Mouse (Mus musculus) brown adipose tissue, adult 24 weeks (tissue): ENCODE data around the gene Phactr2. TPM values are rescaled to one million over a fixed set of nuclear protein-coding genes. Genes with fewer than 3 reads are reported as not detected.
"Not testable (repeated sequence)": the region's sequence is repeated elsewhere in the genome, so short reads cannot be mapped to it uniquely, and the experiment has no call there.

Experiments
- H3K27ac ChIP-seq: fragments of 200-500 bp; replicated peaks from 2 replicates; pipeline ENCODE4 v1.5.1; 2012; ENCODE audit warnings: low read depth, mild to moderate bottlenecking, low read length
- H3K4me1 ChIP-seq: fragments of 200-500 bp; 2 replicates; pipeline ENCODE4 v1.6.1; 2012; ENCODE audit warnings: low read length, mixed read lengths; ENCODE audit not compliant: control insufficient read depth, insufficient read depth, insufficient read length
- H3K4me3 ChIP-seq: fragments of 200-500 bp; 2 replicates; pipeline ENCODE4 v1.5.1; 2012; ENCODE audit warnings: low read depth, mild to moderate bottlenecking, low read length, moderate library complexity; ENCODE audit not compliant: insufficient read depth
- polyA plus RNA-seq: library from polyadenylated mRNA; stranded (reverse); fragments of >200 nt; gene quantifications from 2 replicates; pipeline ENCODE4 v1.2.4, GENCODE M21; 2012; ENCODE audit not compliant: missing spikeins, insufficient read depth, insufficient read length

Phactr2 gene
- polyA plus RNA-seq, 1 experiment, result 15.3 TPM

GRCm38 (mm10) chr10:13470236-13470635, 4.0 kb downstream of the Phactr2 start:
- no peak overlapping the region for H3K27ac ChIP-seq
- H3K4me3 ChIP-seq, result no peak overlapping the region
- H3K4me1 ChIP-seq, result no peaks in the 10 kb centered on the region; the same call in 1 of the 2 replicates

DNA sequence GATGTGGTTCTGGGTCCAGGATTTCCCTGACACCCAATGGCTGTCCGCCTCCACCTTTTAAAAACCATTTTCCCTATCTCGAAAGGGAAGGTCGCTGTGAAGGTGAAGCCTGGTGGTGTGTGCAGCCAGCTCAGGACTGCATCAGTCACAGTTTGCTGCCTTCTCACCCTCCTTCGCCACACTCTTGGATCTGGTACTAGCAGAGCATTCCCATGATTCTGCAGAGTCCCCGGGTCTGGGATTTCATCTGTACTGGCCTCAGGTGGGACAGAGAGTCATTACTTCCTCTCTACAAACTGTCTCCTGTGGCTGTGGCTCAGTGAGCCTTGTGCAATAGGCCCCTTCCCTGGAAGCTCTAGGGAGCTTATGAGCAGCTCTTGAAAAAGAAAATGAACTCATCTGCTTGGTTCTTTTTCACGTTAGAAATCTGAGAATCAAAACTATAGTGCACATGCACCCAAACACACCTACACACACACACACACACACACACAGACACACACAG, 6.1 kb downstream of the Phactr2 start:
- H3K4me1 ChIP-seq, H3K4me3 ChIP-seq, H3K27ac ChIP-seq: not testable (repeated sequence)

DNA sequence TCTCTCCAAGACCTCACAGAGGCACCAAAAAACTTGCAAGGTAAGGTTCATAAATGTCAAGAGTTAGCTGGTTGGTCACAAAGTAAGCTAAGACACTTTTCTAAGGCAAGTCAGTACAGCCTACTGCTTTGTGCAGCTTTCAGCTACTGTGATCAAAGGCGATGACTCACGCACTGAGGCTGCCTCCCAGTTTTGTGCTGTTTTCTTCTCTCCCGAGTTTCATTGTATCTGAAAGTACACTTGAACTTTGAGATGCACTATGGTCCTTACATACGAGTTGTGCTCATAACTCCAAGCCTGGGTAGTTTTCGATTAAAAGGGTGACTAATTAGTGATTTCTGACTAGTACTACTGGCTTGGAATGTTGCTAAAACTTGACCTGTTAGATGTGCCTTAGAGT, 7.3 kb downstream of the Phactr2 start:
- no peak overlapping the region for H3K27ac ChIP-seq

GRCm38 (mm10) chr10:13464295-13464694, 9.9 kb downstream of the Phactr2 start:
- not testable (repeated sequence) for H3K27ac ChIP-seq, H3K4me1 ChIP-seq, H3K4me3 ChIP-seq

More for the DNA sequence above, 7.3 kb downstream of the Phactr2 start:
- Histone ChIP-seq H3K4me1 (no peaks in the 10 kb centered on the region), H3K4me3 (no peak overlapping the region)

GRCm38 (mm10) chr10:13453200-13453990, 20.8 kb downstream of the Phactr2 start:
- H3K27ac ChIP-seq, result no peak overlapping the region
- H3K4me3 ChIP-seq, result 0 out of 2 replicates have a peak overlapping the region, but pooled peaks have one; percentile 13
- no peaks in the 10 kb centered on the region for H3K4me1 ChIP-seq

DNA sequence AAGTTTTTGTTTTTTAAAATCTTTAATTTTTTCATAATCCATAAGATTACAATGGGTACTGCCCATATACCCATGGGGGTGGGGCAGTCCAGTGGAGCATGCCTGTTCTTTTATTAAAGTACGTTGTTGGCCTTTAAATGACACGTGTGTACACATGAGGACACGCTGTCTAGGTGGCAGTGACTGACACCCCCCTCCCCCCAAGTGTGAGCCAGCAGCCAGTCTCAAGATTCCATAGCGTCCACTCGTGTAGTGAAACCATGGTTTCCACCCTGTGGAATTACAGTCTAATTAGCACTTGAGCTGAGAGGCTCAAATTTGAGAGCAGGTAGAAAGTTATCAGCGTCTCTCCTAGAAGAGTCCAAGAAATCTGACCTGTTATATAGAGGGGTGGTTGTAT, 22.6 kb downstream of the Phactr2 start:
- H3K4me3 ChIP-seq, result no peak overlapping the region
- H3K4me1 ChIP-seq, result no peaks in the 10 kb centered on the region
- no peak overlapping the region for H3K27ac ChIP-seq

GRCm38 (mm10) chr10:13448283-13449045, 25.7 kb downstream of the Phactr2 start:
- H3K4me1 ChIP-seq, result no peaks in the 10 kb centered on the region
- H3K27ac ChIP-seq, result no peak overlapping the region
- no peak overlapping the region for H3K4me3 ChIP-seq

GRCm38 (mm10) chr10:13446791-13447249, 27.4 kb downstream of the Phactr2 start:
- H3K27ac ChIP-seq, result no peak overlapping the region
- H3K4me1 ChIP-seq, result no peaks in the 10 kb centered on the region
- no peak overlapping the region for H3K4me3 ChIP-seq

DNA sequence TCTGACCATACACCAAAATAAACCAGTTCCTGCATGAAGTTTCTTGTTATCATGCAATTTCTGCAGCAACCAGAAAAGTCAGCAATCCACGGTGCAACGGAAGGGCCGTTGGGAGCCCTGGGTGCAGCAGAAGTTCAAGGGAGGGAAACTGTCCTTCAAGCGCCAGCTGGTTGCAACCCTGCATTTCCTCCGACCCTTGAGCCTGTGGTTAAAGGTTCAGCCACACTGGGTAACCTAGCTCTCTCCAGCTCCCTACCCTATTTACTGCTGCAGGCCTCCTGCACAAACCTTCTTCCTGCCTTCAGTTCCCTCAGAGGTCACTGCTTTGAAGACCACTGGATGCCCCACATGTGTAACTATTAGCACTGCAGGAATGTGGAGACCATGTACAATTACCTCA, 30.0 kb downstream of the Phactr2 start:
- no peak overlapping the region for H3K4me3 ChIP-seq
- no peaks in the 10 kb centered on the region for H3K4me1 ChIP-seq
- H3K27ac ChIP-seq, result no peak overlapping the region

DNA sequence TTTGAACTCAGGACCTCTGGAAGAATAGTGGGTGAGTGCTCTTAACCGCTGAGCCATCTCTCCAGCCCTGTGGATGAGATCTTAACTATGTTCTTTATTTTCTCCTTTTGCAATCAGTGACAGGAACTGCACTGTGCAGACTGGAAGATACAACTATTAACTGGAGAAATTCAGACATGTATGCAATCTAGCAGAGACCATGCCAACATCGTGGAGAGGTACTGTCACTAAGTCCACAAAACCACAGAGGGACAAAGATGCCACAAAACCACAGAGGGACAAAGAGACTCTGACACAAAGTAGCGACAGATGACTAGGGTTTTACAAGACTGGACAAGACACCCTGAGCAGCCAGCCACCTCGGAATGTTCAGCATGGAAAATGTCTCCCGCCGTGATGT, 30.6 kb downstream of the Phactr2 start:
- H3K4me1 ChIP-seq, result no peaks in the 10 kb centered on the region
- no peak overlapping the region for H3K27ac ChIP-seq
- no peak overlapping the region for H3K4me3 ChIP-seq

- no peaks in the 10 kb centered on the region for H3K4me1 ChIP-seq
- H3K27ac ChIP-seq, result no peak overlapping the region
- no peak overlapping the region for H3K4me3 ChIP-seq
These were observed 33.9 kb downstream of the Phactr2 start for GRCm38 (mm10) chr10:13440292-13440691.

DNA sequence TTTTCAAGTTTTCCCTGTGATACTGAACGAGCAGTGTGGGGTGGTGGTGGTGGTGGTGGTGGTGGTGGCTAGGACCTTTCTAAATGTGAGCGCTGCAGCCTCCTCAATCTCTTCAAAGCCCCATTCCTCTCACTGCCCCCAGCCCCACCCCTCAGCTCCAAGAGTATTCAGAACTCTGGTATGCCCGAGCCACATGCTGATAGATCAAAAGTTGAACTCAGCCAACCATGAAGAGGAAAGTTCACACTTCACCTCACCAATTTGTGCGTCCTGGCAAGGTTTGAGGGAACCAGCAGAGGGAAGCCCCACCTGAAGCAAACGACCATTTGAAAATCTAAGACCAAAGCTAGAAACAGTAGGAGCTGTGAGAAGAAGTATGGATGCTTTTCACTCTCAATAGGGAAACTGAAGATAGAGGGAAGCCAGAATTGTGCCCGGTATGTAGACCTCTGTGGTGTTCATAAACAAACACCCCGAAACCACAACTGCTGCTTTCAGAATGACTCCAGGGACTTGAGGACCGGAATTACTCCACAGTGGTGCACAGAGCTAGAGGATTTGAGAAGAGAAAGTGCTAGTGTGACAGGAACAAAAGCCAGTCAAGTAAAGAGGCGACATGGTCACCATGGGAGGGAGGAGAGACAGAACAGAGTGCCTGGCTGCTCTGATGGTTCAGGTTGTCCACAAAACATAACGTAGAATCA, 35.9 kb downstream of the Phactr2 start:
- no peaks in the 10 kb centered on the region for H3K4me1 ChIP-seq
- H3K27ac ChIP-seq, result no peak overlapping the region
- no peak overlapping the region for H3K4me3 ChIP-seq

DNA sequence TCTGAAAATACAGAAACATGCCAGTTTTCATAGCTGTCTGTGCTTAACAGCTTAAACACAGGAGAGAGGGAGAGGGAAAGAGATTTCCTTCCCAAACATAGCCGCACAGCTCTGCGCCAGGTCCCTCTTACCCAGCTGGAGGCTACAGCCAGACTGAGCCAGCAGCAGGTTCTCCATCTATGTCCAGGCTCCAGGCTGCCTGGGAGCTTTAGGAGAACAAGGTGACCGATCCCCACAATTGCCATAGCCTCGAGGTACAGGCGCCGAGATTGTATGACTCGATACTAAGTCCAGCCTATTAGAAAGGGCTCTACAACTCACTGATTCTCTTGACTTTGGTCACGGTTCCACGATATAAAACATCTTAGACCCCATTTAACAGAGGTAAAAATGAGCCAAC, 37.2 kb downstream of the Phactr2 start:
- H3K4me1 ChIP-seq, result no peaks in the 10 kb centered on the region
- H3K4me3 ChIP-seq, result no peak overlapping the region
- no peak overlapping the region for H3K27ac ChIP-seq

DNA sequence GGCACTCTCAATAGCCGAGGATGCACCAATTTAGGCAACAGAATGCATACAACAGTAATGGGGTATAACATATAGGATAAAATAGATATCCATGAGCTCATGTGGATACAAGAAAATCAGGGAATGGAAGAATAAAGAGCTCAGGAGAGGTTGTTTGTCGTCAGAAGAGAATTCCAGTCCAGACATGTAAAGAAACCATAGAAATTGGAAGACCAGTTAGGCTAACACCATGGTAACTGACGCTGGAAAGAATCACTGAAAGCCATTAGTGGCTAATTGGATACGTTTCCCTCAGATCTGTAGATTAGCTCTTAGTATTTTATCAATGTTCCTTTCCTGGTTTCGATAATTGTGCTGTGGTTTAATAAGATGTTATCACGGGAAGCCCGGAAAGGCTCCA, 41.2 kb downstream of the Phactr2 start:
- Histone ChIP-seq H3K4me3 (no peak overlapping the region), H3K4me1 (no peaks in the 10 kb centered on the region), H3K27ac (no peak overlapping the region)
